Mouse (Mus musculus): Measurements from ENCODE around the gene Abcg4.

DNA sequence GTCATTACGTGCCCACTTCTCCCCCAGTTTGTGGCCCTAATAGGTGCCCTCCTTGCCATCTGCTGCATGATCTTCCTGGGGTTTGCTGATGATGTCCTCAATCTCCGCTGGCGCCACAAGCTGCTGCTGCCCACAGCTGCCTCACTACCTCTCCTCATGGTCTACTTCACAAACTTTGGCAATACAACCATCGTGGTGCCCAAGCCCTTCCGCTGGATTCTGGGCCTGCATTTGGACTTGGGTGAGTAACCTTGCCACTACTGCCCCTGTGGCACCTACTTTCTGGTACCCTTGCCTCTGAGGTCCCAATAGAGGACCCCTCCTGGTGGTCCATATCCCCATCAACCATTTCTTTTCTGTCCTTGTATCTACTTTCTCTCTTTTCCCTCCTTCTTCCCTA lies 39.5 kb upstream of the Abcg4 start:
- TF ChIP-seq CHD1 (IDR thresholded peaks at IDR 0.05; ENCODE audit: low read depth, low read length), result no peak
- no peak for TF ChIP-seq CTCF (conservative IDR thresholded peaks at IDR 0.05 in 1 of 2, IDR thresholded peaks at IDR 0.05 in 1 of 2; ENCODE audit: low read depth in 2 of 2, low read length in 2 of 2)
- no peak for TF ChIP-seq MAFK (IDR thresholded peaks at IDR 0.05; ENCODE audit: insufficient replicate concordance, low read length)
- TF ChIP-seq EP300 (IDR thresholded peaks at IDR 0.05; ENCODE audit: low read length), result no peak
- TF ChIP-seq NRF1 (IDR thresholded peaks at IDR 0.05; ENCODE audit: low read depth, low read length), result no peak
- no peak for TF ChIP-seq PAX5 (IDR thresholded peaks at IDR 0.05; ENCODE audit: low read length)
- TF ChIP-seq MAX (IDR thresholded peaks at IDR 0.05; ENCODE audit: low read length), result no peak
- TF ChIP-seq RAD21 (IDR thresholded peaks at IDR 0.05; ENCODE audit: low read depth, low read length), result no peak
- no peak for TF ChIP-seq POLR2A (IDR thresholded peaks at IDR 0.05; ENCODE audit: low read depth, low read length)
- TF ChIP-seq ZNF384 (IDR thresholded peaks at IDR 0.05; ENCODE audit: low read depth, low read length), result no peak
- TF ChIP-seq UBTF (IDR thresholded peaks at IDR 0.05; ENCODE audit: low read depth, low read length), result no peak
- TF ChIP-seq CHD2 (IDR thresholded peaks at IDR 0.05; ENCODE audit: low read length), result no peak
- TF ChIP-seq HCFC1 (IDR thresholded peaks at IDR 0.05; ENCODE audit: low read depth, low read length), result no peak

Data from CH12.LX (cell line).